Mouse (Mus musculus) kidney, postnatal 36 days (tissue): Measurements from ENCODE around the gene Pxmp4.
A peak's percentile ranks its signal among the peaks of the same experiment; 100 is the strongest.

Experiments
- DNase-seq, 2 experiments: peaks; one replicate each; pipeline ENCODE4 v3.0.0; 2021 to 2022; ENCODE audit warnings: mixed read lengths in 2 of 2

Pxmp4 gene

DNA sequence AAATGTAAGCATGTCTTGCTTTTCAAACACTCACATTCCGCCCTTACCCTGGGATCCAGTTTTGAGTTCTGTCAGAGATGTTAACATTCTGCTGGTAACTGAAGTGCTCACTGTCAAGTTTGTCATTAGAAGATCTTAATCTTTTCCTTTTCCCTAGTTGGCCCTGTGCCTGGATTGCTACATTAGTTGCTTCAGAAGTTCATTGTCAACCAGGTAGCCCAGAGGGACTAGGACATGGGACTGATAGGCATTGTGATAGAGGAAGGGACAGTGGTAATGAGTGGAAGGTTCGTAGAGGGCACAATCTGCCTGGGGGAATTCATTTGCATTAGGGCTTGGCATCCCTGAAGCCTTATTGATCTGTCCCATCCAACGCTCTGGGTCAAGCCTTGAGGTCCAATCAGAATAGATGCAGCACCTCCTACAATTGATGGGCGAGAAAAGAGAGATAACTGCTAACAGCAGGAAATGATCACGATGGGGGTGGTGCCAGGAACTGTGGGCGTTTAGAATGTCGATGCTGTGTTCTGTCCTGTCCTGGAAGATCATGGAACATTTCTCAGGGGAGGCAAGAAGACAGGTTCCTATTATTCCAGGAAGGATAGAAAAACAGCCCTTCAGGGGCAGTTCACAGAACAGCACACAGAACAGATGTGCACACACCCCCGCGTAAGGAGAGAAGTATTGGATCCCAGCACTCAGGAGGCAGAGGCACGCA lies 5.7 kb upstream of the Pxmp4 start:
- DNase-seq, result no peak

DNA sequence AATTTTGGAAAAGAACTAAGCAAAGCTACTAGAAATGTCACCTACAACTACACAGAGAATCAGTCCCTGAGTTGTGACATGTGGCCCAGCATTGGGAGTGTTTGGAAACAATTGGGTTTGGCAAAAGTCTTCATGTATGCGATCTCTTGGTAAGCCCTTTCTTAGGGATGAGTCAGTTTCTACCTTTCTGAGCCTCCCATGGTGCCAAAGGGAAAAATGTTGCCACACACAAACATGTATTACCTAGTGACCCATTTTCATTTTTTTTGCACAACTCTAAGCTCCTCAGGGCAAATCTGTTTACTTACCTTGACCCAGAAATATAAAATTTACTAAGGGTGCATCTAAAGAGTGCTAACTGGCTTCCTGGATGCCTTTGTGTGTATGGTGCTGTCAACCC lies 3.5 kb upstream of the Pxmp4 start:
- DNase-seq, result no peak

DNA sequence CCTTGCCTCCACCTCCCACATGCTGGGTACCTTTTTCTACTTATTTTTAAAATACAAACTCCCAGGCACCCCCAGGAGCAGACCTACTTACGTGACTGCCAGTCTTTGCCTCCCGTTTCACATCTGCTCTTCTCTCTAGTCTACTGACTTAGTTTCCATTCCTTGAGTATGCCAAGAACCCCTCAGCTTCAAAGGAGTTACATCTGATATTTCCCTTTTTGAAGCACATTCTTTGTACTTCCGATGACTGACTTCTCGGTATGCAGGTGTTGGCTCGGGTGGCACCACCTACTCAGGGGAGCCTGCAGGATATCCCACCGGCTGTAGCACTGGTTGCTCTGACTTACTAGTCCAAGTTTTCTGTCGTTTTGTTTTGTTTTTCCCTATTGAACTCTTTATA lies 648 bp upstream of the Pxmp4 start:
- no peak for DNase-seq

DNA sequence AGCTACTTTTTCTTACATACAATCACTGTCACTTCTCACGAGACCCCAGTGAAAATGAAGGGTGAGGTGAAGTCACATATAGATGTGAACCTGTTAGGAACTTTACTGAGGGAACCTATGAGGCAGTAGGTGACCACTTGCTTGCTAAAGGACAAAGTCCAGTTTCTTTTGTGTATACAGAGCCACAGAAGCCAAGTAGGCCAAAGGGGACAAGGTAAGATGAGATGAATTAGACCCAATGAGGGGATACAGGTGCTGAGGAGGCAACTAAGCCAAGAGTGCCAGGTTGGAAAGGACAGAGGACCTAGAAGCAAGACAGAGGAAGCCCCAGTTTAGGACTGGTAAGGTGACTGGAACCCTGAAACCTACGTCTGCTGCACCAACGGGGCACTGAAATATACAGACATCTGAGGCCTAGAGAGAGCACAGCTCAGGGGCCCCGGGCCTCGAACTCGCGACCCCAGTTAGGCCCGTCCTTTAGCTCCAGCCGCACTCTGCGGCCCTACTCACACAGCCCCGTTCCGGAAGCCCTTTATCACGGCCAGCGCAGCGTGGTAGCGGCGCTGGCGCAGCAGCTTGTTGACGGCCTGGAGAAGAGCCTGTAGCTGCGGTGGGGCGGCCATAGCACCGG lies 386 bp downstream of the Pxmp4 start:
- peak; percentile 58 to 67 for DNase-seq

DNA sequence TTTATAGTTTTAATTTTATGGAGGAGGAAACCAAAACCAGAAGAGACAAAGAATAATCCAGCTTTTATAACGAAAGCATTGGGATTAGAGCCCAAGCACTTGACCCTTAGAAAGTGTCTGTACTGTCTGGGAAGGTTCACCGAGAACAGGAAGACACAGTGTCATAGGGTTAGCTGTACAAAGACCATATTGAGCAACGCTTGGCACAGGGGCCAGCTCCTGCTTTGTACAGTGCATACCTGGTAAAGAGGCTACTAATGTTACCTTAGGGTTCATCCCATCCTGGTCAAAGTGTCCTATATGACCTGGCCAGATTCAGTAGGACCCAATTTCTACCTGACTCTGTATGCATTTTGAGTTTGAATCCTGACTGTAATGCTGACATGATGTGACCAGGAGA lies 2.2 kb downstream of the Pxmp4 start:
- DNase-seq, result peak; percentile 73 to 90

DNA sequence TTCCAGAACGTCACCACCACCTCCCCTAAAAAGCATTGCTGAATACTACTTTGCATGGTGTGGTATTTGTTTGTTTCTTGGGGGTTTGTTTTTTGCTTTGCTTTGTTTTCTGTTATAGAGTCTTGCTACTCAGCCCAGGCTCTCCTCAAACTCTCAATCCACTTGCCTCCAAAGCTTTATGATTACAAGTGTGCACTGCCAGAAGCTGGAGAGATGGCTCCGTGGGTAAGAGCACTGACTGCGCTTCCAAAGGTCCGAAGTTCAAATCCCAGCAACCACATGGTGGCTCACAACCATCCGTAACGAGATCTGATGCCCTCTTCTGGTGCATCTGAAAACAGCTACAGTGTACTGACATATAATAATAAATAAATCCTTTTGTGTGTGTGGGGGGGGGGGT lies 2.9 kb downstream of the Pxmp4 start:
- DNase-seq, result peak in 1 of 2 experiments; percentile 37

DNA sequence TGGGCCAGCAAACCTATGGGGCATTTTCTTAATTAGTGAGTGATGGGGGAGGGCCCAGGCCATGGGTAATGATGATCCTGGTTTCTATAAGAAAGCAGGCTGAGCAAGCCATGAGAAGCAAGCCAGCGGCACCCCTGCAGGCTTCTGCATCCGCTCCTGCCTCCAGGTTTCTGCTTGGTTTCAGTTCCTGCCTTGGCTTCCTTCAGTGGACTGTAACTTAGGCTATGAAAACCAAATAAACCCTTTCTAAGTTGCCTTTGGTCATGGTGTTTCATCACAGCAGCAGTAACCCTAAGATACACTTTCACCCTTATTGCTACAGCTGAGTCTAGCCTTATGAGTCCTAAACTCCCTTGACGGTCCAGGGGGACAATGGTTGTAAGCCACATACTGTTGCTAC lies 6.1 kb downstream of the Pxmp4 start:
- no peak for DNase-seq

DNA sequence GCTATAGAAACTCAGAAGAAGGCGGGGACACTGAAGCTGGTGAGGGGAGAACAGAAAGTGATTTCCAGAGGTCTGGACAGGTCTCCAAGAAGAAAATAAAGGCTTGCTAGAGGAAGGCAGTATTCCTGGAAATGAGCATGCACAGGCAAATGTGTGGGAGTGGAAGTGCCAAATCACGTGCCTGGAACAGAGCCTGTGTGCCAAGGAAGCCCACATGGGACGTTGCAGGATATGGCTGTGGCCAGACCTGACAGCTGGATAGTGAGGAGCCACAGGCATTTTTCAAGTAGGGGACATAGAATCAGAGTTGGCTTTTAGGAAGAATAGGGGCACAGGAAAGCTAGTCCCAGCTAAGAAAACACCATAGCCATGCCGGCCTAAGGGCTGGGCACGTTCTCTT lies 7.7 kb downstream of the Pxmp4 start:
- no peak for DNase-seq

DNA sequence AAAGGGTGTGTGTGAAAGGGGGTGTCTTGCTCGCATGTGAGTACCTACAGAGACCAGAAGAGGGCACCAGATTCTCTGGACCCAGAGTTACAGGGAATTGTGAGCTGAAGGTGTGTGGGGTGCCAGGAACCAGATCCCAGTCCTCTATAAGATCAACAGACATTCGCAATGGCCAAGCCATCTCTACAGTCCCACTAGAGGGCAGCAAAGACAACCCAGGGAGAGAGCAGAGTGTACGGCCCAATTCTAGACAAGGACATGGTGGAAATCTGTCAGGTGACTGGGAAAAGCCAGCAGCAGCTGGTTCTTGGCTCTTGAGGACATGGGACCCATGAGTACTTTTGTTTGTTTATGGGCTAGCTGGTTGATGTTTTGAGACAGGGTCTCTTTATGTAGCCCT lies 10.5 kb downstream of the Pxmp4 start:
- DNase-seq, result peak in 1 of 2 experiments; percentile 57

DNA sequence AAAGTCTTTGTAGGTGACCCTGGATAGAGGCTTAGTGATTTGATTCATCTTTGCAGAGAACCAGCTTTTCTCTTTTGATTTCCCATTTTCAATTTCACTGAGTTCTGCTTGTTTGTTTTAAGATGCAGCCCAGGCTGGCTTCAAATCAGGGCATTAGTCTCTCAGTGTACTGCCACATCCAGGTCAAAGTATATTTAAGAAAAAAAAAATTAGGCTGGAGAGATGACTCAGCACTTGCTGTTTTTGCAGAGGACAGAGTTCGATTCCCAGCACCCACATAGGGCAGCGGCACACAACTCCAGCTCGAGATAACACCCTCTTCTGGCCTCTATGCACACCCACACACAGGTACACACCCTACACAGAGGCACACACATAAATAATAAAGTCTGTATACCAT lies 12.3 kb downstream of the Pxmp4 start:
- no peak for DNase-seq

DNA sequence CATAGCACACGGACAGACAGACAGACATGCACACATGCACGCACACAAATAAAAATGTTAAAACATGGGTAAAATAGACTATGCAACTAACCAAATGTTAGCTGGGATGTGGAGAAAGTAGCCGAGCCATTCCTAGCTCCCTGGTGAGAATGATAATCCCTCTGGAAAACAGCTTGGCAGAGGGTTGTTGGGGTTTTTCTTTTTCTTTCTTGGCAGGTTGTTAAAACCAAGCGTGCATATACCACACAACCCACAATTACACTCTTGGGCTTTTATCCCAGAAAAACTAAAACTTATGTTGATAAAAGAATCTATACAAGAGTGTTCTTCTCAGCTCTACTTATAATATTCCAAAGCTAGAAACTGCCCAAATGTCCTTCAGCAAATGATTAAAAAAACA lies 14.5 kb downstream of the Pxmp4 start:
- DNase-seq, result no peak

DNA sequence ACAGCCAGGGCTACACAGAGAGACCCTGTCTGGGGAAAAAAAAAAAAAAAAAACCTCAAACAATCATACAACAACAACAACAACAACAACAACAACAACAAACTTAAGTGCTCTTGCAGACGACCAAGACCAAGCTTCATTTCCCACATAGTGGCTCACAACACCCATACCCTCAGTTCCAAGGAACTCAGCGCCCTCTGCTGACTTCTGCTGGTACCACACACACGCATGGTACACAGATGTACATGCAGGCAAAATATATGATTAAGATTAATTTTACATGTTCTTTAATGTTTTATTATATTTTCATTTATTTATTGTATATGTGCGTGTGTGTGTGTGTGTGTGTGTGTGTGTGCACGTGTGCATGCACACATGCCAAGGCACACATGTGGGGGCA lies 17.1 kb downstream of the Pxmp4 start:
- peak; percentile 19 to 73 for DNase-seq

DNA sequence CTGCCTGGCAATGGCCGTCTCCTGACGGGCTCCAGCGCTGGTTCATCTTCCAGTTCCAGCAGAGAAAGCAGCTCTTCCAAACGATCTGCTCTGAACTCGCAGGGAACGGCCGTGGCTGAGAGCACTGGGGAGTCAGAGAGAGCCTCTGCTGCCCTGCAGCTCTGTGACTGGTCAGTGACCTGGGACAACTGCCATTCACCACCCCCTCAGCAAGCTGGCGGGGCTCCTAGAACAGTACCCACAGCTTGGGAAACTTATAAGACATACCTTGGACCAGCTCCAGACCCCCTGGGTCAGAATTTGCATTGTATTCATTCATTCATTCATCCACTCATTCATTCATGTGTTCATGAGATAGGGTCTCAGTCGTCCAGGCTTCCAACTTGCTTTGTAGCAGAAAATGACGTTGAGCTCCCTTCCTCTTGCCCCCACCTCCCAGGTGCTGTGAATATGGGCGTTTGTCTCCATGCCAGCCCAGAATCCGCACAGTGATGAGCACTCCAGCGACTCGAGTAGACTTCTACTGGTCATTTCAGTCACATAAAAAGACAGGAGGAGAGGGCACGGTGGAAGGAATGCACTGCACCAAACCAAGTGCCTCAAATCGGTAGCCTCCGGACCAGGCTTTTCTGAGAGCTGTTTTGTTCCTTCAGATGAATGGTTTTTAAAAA lies 18.4 kb downstream of the Pxmp4 start:
- DNase-seq, result no peak

DNA sequence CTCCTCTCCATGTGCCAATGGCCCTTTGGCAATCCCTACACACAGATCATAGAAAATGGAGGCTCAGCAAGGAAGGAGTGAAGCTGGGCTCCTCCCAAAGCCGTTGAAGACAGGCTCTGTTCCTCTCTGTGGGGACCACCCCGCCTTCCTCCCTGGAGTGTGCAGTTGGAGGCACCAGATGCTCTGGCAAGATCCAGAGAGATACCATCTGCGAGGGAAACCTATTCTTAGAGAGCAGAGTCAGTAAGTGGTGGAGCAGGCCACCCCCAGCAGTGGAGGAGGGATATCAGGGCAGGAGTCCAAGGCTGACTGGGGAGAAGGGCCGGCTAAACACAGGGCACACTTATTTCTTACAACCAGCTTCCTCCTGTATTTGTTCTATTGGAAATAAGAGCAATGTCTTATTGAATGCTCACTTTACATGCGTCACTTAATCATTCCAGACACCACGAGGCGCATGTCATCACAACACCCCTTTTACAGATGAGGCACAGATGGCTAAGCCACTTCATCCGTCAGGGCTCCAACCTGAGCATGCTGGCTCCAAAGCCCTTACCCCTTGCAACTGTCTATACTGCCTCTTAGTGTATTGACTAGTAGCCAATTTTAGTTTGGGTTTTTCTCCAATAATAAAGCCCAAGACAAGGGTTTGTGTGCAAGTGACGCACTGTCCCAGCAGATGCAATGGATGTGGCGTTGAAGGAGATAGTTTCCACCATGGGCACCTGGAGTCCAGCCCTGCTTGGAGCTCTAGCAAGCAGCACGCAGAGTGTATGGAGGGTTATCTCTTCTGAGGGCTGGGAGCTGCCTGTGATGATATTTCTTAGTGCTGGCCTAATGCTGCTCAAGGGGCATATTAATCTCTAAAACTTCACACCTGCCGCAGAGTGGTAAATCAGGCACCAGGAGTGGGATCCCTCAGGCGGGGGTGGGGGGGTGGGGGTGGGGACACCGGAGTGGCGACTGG lies 19.3 kb downstream of the Pxmp4 start:
- DNase-seq, result no peak

DNA sequence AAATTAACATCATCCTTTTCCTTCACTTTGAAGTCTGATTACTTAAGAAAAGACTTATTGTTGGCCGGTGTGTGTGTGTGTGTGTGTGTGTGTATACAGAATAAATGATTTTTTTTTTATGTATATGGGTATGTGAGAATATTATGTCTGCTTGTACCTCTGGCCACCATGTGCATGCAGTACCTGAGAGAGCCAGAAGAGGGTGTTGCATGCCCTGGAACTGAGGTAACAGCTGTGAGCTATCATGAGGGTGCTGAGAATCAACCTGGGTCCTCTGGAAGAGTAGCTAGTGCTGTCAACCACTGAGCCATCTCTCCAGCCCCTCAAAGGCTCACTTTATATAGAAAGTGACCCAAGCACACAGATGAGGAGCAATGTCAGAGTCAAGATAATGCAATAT lies 22.1 kb downstream of the Pxmp4 start:
- DNase-seq, result no peak

DNA sequence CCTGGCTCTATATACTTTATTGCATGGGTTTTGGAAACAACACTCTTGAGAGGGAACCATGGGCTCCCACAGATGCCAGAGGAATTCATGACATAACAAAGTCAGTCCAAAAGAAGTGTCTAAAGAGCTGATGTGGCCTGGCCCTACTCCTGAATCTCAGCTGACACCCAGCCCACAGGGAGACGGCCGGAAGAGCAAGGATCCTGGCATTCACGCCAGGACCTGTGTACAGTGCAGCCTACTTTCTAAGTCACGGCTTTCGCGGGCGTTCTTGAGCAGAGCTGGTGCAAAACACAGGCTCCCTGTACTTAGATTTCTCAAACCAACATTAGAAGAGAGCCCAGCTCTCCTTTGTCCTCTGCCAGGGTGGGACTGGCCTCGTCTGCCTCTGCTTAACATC lies 22.9 kb downstream of the Pxmp4 start:
- DNase-seq, result no peak

DNA sequence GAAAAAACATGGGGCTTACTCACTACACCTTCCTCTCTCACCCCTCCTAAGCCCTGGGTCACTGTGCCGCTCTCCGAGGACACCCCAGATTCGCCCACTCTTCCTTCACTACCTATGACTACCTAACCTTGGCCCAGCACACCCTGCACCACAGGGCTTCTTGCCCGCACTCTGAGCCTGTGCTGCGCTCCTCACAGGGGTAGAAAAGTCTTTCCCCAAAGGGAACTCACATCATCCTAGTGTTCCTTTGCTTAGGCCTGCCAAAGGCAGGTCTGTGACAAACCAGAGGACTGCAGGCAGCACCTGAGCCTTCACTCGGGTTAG lies 25.8 kb downstream of the Pxmp4 start:
- DNase-seq, result no peak

DNA sequence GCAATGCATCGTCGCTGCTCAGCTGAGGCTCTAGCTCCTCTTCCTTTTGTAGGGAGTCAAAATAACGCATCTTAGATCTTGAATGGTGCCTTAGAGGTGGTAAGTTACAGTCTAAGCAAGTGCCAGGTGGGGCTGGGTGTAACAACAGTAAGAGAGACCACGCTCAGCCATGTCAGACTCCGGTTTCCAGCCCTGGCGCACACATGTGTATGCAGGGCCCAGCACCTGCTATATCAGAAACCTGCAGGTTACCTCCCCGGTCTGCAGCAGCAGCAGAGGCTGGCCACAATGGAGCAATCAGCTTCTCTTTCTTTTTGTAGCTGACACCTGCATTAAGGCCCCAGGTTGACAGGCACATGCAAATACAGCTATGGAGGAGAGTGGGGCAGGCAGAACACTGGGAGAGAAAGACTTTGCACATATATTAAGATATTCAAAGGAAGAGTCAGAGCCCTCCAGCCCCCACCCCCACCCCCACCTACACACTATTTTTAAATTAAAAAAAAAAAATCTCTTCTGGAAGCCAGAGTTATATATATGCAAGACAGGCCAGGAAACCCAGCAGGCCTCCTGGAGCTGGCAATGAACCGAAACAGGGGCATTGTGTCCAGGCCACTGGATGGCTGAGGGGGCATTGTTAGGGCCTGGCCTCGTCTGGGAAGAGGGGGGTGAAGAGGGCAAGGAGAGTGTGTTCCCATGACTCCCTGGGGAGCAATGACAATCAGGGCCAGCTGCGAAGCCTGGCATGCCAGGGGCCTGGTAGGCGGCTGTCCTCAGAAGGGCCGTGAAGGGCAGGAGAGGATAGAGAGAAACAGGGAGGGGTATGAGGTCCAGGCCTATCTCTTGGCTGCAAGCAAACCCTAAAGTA lies 26.4 kb downstream of the Pxmp4 start:
- DNase-seq, result no peak

DNA sequence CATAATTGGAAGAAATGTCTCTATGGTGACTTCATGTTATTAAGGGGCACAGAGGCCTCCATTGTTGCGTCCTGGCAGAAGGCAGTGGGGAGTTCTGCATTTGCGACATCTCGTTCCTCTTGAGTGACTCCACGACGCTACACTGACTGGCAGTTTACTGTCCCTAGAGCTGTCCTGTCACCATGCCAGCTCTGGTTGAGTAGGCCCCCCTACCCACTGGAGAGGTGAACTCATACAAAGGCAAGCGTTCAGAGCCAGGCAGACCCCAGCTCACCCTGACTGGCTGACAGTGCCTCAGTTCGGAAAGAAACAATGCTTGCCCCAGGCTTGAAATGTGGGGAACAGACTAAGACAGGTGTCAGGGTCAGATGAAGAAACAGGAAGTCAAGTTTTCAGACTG lies 29.2 kb downstream of the Pxmp4 start:
- no peak for DNase-seq

DNA sequence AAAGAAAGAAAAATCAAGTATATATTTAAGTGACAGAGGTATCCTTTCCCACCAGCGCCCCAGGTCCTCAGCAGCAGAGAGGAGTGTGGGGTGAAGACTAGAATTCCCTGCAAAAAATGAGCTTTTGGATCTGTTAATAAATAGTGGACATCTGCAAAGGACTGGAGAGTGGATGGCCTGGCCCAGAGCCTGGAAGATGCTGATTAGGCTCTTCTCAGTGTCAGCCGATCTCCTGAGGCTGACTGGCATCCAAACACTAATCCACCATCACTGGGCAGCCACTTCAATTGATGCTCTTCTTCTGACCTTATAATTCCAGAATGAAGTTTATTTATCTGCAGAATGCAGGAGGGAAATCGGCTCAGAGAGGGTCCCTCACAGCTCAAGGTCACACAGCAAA lies 30.5 kb downstream of the Pxmp4 start:
- DNase-seq, result no peak

DNA sequence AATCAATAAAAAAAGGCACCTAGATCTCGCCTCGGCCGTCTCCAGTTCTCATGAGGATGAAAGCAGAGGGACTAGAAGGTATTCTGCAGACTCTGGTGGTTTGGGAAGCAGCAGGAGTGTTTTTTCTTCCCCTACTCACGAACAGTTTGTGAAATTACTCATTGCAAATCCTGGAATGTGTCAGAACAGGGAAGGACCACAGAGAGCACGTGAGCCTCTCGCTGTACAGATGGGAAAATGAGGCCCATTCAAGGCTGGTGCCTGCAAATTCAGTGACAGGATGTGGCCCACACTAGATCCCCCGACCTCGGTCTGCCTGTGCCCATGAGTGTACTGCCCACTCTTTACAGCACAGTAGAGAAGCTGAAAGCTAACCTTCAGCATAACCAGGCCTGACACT lies 31.5 kb downstream of the Pxmp4 start:
- no peak for DNase-seq

DNA sequence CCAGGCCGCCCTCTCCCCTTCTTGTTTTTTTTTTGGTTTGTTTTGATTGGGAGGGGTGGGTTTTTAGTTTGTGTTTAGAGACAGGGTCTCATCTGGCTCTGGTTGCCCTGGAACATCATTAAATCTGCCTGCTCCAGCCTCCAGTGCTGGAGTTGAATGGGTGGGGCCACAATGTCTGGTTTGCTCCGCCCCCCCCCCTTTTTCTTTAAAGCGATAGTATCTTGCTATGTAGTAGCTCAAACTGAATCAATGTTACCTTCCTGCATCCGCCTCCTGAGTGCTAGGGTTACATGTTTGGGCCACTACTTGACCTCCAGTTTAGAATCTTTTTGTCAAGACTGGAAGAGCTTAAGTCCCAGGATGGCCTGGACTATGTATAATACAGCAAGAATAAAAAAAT lies 32.2 kb downstream of the Pxmp4 start:
- no peak for DNase-seq
